Mouse (Mus musculus): ENCODE measurements at regions not wholly inside any gene's neighbourhood (a gene's known extent, or its start where the extent isn't known, plus 50 kb on each side); places are given as distances from the start of the nearest gene placed in this dataset.

- DNase-seq (ENCODE audit: low read depth, low spot score) = peak; percentile 49
These were observed 489.8 kb upstream of the Arpp21 start for GRCm38 (mm10) chr9:112725523-112725922.

GRCm38 (mm10) chr9:112725103-112725502 is 489.4 kb upstream of the Arpp21 start:
- DNase-seq (ENCODE audit: low read depth, low spot score) = no peak

GRCm38 (mm10) chr9:112723346-112723745 is 487.6 kb upstream of the Arpp21 start:
- DNase-seq (ENCODE audit: low read depth, low spot score) = no peak

GRCm38 (mm10) chr9:112722501-112722900 is 486.8 kb upstream of the Arpp21 start:
- DNase-seq (ENCODE audit: low read depth, low spot score) = no peak

GRCm38 (mm10) chr9:112715197-112715762 is 479.5 kb upstream of the Arpp21 start:
- DNase-seq (ENCODE audit: low read depth, low spot score) = no peak

GRCm38 (mm10) chr9:112678866-112679265 is 443.1 kb upstream of the Arpp21 start:
- no peak for DNase-seq (ENCODE audit: low read depth, low spot score)

- DNase-seq (ENCODE audit: low read depth, low spot score) = no peak
These were observed 439.5 kb upstream of the Arpp21 start for GRCm38 (mm10) chr9:112675232-112675631.

Data from ES-CJ7 (cell line).